Mouse (Mus musculus): ENCODE results near the gene 1700080O16Rik. TPM values are rescaled to one million over a fixed set of nuclear protein-coding genes. Genes with fewer than 3 reads are reported as not detected.

Gene 1700080O16Rik
- total RNA-seq (2015), result not detected in 2 replicates
- total RNA-seq (2017), result not detected in 2 replicates

DNA sequence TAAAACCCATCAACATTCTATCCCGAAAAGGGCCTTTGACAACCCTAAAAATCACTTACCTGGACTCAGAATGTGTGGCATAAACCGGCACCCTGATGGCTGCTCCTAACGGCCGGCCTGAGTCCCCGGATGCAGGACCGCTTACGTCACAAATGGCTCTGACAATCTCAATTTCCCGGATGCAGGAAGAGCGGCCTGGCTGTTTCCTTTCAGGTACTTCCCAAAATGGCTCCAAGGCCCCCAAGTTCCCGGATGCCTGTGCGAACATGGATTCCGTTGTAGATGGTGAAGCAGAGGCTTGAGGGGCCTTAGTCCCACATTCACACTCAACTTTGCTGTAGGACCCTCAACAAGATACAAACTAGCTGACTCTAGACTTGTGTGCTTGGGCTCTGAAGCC is at the start of gene 1700080O16Rik:
TSS of gene 1700080O16Rik (minus strand) at position 101 of the 400 bp plus-strand sequence.
- ATAC-seq (ENCODE audit: poor library complexity, severe bottlenecking), result no peak

DNA sequence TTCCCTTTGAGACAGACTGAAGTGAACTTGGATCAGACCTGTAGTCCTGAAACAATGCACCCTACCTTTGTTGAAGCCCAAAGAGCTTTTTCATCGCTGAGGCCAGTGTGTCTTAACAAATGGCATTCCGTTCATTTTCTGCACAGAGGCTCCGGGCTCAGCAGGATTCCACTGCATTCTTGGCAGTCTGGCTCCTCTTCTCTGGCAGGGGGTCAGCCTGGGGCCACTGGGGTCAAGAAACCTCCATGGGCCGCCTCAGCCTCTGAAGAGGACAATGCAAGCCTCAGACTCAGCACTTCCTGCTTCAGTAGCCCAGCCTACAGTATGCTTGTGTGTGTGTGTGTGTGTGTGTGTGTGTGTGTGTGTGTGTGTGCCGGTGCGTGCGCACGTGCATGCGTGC is 45.1 kb upstream of the 1700080O16Rik start:
- ATAC-seq (ENCODE audit: poor library complexity, severe bottlenecking), result no peak

DNA sequence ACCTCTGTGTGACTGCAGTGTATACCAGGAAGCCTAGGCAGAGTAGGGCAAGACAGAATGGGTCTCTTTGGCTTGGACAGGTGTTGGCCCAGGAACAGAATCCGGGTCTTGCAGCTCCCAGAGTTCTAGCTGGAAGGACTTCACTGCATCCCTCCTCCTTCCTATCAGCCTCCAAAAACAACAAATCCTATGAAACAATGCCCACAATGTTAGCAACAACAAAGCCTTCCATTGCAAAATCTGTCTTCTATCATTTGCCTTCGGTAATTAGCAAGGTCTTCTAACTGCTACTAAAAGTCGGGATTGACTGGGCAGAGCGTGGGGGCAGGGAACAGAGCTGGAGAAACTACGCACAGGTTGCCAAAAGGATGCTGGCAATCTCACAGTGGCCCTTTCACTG is 27.5 kb upstream of the 1700080O16Rik start:
- ATAC-seq (ENCODE audit: poor library complexity, severe bottlenecking), result no peak

DNA sequence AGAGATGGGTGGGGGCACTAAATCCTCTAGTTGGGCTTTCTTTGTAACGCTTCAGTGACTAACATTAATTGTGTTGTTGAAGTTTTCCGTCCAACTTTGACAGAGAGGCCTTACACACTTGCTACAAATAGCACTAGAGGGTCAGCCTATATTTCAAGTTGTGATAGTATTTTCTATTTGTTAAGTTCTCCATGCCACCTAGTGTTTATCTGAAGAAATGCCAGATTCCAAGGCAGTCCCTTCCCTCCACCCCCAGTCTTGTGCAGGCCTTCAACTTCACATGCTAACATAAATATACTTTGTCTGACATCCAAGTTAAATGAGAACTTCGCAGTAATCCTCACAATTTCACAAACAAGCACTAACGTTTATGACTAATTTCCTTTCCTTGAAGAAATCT is 26.9 kb upstream of the 1700080O16Rik start:
- no peak for ATAC-seq (ENCODE audit: poor library complexity, severe bottlenecking)

DNA sequence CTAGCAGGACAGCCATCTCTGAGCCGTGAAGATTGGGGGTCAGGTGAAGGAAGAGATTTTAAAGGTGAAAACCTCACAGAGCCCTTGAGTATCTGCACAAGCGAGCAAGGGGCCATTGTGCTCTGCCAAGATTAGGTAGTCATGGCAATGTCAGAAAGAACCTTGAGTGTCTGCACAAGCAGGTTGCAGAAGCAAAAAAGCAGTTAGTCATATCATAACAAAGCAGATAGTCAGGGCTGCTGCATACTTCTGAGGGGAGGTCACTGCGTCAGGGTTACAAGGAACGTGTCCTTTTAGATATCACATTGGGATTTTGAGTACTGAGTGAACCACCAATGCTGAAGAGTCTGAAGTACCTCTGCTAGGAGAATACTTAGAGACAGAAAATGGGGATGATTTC is 3.8 kb upstream of the 1700080O16Rik start:
- no peak for ATAC-seq (ENCODE audit: poor library complexity, severe bottlenecking)

DNA sequence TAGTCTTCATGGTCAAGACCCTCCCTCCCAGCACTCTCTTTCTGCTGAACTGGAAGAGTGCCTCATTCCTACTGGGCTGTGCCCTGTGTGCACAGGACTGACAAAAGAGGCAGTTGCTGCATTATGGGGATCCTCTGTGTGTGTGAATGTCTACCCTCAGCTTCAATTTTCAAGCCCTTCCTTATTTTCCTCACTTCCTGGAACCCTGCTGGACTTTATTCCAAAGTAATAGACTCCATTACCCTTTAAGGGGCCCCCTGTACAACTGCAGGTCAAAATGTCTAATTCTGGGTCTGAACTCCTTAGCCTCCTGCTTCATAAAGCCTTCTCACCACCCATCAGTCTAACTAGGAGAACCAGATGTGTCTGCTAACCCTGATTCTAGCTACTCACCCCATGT is 2.0 kb upstream of the 1700080O16Rik start:
- ATAC-seq (ENCODE audit: poor library complexity, severe bottlenecking), result no peak

DNA sequence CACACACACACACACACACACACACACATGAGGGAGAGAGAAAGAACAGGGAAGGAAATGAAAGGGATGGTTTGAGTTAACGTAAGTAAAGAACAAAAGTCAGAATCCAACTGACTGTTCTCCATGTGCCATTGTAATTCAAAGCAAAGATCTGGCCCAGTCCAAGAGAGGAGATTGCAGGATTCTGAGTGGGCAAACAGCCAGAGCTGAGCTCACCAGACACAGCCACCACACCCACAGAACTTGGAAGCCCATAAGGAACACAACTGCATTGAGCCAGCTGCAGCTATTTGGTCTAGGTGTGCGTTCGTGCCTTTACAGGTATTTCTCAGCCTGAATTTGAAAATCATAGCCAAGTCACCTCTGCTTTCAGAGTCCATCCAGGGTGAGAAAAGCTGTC is 24.5 kb downstream of the 1700080O16Rik start:
- no peak for ATAC-seq (ENCODE audit: poor library complexity, severe bottlenecking)

DNA sequence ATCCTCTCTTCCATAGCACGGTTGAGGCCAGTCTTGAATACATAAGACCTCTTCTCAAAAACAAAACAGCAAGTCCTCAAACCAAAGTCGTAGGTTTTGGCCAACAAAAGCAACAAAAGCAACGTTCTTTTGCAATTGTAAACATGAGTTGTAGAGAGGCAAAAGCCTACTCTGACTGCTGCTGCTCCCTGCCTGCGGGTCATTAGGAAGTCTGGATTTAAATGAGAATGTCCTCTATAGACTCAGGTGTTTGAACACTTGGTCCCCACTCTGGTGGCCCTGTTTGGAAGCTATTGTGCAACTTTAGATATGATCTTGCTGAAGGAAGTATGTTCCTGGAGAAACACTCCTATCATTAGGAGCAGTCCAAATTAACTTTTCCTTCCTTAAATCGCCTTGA is 34.5 kb downstream of the 1700080O16Rik start:
- ATAC-seq (ENCODE audit: poor library complexity, severe bottlenecking), result no peak

DNA sequence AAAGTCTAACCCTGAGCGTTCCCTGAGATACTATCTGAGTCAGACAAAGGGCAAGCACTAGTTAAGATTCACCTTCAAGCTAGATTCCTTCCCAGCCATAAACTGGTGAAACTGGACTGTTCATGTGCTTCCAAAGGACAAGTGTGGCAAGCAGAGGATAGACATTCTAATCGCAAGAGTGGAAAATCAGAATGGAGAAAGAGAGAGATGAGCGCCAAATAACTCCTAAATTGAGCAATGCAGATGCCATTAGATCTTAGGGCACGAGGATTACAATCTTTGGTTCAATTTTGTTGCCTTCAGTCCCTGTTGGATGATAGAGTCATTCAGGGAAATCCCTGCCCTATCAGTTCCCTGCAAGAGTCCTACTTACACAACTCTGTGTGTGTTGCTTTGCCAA is 53.5 kb downstream of the 1700080O16Rik start:
- no peak for ATAC-seq (ENCODE audit: poor library complexity, severe bottlenecking)

Other genes starting within 250 kb of the 1700080O16Rik start
- not detected in 2 replicates for gene Usp26, start 171.5 kb downstream of the 1700080O16Rik start, total RNA-seq (2015)
- gene Usp26, start 171.5 kb downstream of the 1700080O16Rik start, total RNA-seq (2017), result not detected in 2 replicates
- 1.0 and 1.9 TPM in 2 replicates for gene Gpc4, start 192.5 kb upstream of the 1700080O16Rik start, total RNA-seq (2015)
- gene Gpc4, start 192.5 kb upstream of the 1700080O16Rik start, total RNA-seq (2017), result 0.37 and 0.40 TPM in 2 replicates